Mouse (Mus musculus) adrenal gland, postnatal 10 days (tissue): ENCODE measurements around the gene Foxe3. TPM values are rescaled to one million over a fixed set of nuclear protein-coding genes. Genes with fewer than 3 reads are reported as not detected.
"Not testable (repeated sequence)": the region's sequence is repeated elsewhere in the genome, so short reads cannot be mapped to it uniquely, and the experiment has no call there.

Source experiments
- DNase-seq: peaks from one replicate; pipeline ENCODE4 v3.0.0; 2021; ENCODE audit warnings: mixed read lengths
- long read RNA-seq, 2 experiments: library from polyadenylated mRNA; stranded (forward); transcript quantifications; one replicate each; pipeline ENCODE4 v2.0.0; 2021
- total RNA-seq, 2 experiments: library from RNA; stranded (reverse); gene quantifications; 2 replicates each; pipeline ENCODE4 v1.2.3; 2021

Gene Foxe3
- total RNA-seq, result not detected
- long read RNA-seq, experiment 1, result 0 reads
- long read RNA-seq, experiment 2, result 0 reads

GRCm38 (mm10) chr4:114925917-114926312 lies at the start of gene Foxe3:
TSS of gene Foxe3 (minus strand) at chr4:114926013.
- no peak for DNase-seq

GRCm38 (mm10) chr4:114973229-114973740 lies 47.5 kb upstream of the Foxe3 start:
- no peak for DNase-seq

DNA sequence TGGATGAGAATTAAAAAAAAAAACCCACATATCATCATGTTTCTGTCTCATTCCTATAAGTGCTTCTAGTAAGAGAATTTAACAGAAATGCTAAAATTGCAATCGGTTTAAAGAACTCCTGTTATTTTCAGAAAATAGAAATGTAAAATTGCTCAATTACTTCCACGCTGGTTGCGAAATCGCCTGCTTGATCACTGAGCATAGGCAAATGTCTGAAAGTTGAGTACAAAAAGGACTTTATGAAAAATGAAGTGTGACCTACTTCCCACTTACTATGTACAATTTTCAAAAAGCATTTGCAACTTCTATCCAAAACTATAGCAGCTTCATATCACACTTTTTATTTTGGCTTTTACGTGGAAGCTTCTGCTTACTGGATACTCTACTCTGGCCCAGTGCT lies 44.9 kb upstream of the Foxe3 start:
- DNase-seq, result no peak

DNA sequence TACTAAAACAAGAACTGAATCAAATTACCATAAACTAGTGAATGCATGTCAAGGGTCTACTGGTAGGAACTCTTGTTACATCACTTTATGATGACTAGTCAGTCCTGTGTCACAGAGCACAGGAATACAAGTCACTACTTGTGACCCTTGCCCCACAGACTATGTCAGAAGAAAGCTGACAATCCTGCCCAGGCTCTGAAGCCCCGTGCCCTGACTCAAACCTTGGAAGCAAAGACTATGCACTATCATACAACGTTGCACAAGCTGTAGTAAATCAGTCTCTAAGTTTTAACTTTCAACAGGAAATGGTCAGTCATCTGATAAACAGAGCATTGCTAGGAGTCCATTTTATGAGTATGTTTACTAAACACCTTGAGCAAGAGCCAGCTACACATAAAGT lies 35.1 kb upstream of the Foxe3 start:
- DNase-seq, result not testable (repeated sequence)

GRCm38 (mm10) chr4:114959533-114959932 lies 33.7 kb upstream of the Foxe3 start:
- no peak for DNase-seq

DNA sequence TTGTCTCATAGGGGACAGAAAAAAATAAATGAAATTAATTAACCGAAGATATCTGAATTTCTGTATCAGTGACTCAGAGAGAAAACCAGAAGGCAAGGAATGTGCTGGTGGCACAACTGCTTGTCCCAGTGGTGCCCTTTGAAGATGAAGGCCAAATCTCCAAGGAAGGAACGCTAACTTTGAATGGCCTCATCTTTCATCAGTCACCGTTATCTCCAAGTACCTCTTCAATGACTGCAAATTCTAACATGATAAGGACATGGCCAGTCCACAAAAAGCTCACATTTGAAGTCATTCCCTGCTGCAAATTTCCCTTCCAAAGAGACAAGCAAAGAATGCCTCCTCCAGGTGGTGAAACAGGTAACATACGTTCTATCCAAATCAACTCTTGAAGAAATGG lies 33.0 kb upstream of the Foxe3 start:
- no peak for DNase-seq

DNA sequence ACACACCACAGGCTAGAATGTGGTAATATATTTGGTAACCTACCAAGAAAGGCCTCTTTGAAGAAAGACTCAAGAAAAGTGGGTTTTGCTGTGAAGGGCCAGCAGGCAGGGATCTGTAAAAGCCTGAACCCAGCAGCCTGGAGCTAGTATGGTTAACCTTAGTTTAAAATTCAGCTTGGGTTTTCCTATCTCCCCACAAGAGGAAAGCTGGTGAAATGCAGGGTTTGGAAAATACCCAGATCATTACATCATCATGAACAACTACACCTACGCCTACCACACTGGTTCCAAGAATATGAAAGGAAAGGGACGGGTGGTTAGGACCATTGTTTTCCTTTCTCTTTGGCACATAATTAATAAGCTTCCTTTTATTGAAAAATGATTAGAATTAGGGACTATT lies 32.4 kb upstream of the Foxe3 start:
- DNase-seq, result no peak

GRCm38 (mm10) chr4:114957403-114957802 lies 31.6 kb upstream of the Foxe3 start:
- DNase-seq, result peak; percentile 38

- DNase-seq, result no peak
Observed at GRCm38 (mm10) chr4:114953172-114953571, 27.4 kb upstream of the Foxe3 start.

- no peak for DNase-seq
Observed at GRCm38 (mm10) chr4:114947852-114948481, 22.2 kb upstream of the Foxe3 start.

- DNase-seq, result peak; percentile 92
Observed at GRCm38 (mm10) chr4:114947395-114947794, 21.6 kb upstream of the Foxe3 start.

- no peak for DNase-seq
Observed at GRCm38 (mm10) chr4:114946416-114946815, 20.6 kb upstream of the Foxe3 start.

GRCm38 (mm10) chr4:114945021-114945420 lies 19.2 kb upstream of the Foxe3 start:
- peak; percentile 55 for DNase-seq

GRCm38 (mm10) chr4:114942583-114942982 lies 16.8 kb upstream of the Foxe3 start:
- DNase-seq, result no peak

- DNase-seq, result no peak
Observed at GRCm38 (mm10) chr4:114942112-114942511, 16.3 kb upstream of the Foxe3 start.

GRCm38 (mm10) chr4:114941311-114941710 lies 15.5 kb upstream of the Foxe3 start:
- DNase-seq, result no peak

GRCm38 (mm10) chr4:114938248-114938647 lies 12.4 kb upstream of the Foxe3 start:
- DNase-seq, result no peak

GRCm38 (mm10) chr4:114937459-114938047 lies 11.7 kb upstream of the Foxe3 start:
- no peak for DNase-seq

- DNase-seq, result peak; percentile 20
Observed at GRCm38 (mm10) chr4:114934188-114934587, 8.4 kb upstream of the Foxe3 start.

DNA sequence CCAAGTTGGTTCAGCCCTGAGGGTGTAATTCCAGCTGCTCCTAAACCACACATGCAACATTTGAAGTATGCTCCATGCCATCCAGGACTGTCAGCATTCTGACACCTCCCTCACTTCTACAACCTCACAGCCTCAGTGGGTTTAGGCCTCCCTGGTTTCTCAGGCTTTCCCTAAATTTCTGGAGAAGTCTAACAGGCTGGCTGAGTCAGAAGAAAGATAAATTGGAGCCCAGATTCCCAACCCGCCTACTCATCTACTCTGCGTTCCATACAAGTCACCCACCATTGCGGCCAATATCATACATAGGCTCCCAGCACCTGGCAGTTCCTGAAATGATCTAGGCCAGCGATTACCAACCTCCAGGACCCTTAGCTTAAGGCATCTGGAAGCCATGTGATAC lies 6.9 kb upstream of the Foxe3 start:
- DNase-seq, result no peak

- DNase-seq, result no peak
Observed at GRCm38 (mm10) chr4:114929155-114929554, 3.3 kb upstream of the Foxe3 start.

DNA sequence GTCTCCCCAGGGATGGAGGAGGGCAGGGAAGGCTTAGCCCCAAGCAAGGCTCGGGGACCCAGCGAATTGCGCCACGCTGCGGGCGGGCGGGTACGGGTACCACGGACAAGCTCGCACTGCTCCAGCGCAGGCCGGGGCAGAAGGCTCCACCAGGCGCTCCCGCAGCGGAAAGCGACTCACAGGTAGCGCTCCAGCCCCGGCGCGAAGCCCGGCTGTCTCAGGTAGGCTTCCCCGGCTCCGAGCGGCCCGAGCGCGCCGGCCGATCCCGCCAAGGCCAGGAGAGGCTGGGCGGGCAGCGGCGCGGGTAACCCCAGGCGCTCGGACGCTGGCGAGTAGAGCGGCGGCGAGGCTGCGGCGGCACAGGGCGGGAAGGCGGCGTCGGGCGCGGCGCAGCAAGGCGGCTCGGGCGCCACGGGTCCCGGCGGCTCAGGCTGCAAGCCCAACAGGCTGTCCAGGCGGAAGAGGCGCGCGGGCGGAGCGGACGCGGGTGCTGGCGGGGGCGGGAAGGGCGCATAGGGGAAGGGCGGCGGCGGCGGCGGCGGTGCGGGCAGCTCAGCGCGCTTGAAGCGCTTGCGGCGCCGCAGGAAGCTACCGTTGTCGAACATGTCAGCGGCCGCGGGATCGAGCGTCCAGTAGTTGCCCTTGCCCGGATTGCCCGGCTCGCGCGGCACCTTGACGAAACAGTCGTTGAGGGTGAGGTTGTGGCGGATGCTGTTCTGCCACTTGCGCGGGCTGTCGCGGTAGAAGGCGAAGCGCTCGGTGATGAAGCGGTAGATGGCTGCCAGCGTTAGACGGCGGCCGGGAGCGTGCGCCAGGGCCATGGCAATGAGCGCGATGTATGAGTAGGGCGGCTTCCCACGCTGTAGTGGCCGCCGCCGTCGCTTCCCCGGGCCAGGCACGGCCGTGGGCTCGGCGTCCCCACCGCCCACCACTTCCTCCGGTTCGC lies 569 bp downstream of the Foxe3 start:
- DNase-seq, result peak; percentile 45

DNA sequence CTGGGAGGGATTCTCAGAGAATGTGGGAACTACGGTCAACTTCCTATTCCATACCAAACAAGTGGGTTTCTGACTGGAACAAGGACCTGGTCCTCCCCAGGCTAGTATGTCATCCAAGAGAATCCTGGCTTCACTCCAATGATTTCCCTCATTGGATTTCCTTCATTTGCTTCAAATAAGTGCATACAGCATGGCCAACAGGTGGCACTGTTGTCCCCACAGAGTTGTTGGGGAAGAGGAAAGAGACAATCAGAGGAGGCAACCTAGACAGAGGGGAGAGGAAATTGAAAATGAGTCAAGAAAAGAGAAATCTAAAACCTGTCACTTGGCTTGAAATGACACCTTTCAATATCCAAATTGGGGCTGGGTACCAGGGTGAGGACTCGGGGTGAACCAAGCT lies 8.7 kb downstream of the Foxe3 start:
- peak; percentile 76 for DNase-seq
